Mouse (Mus musculus): ENCODE measurements around the gene Mapk1ip1l.
"Not testable (repeated sequence)": the region's sequence is repeated elsewhere in the genome, so short reads cannot be mapped to it uniquely, and the experiment has no call there.

Gene Mapk1ip1l

GRCm38 (mm10) chr14:47305933-47306332 lies 7.9 kb downstream of the Mapk1ip1l start:
- no peak for DNase-seq

GRCm38 (mm10) chr14:47307669-47308068 lies 9.6 kb downstream of the Mapk1ip1l start:
- no peak for DNase-seq

- no peak for DNase-seq
These were observed 11.0 kb downstream of the Mapk1ip1l start for GRCm38 (mm10) chr14:47309061-47309460.

GRCm38 (mm10) chr14:47310342-47311181 lies 12.5 kb downstream of the Mapk1ip1l start:
- DNase-seq, result no peak

GRCm38 (mm10) chr14:47319362-47319761 lies 21.3 kb downstream of the Mapk1ip1l start:
- DNase-seq, result no peak

GRCm38 (mm10) chr14:47321581-47321980 lies 23.5 kb downstream of the Mapk1ip1l start:
- DNase-seq, result not testable (repeated sequence)

- DNase-seq, result no peak
These were observed 28.1 kb downstream of the Mapk1ip1l start for GRCm38 (mm10) chr14:47325965-47326761.

GRCm38 (mm10) chr14:47327347-47327746 lies 29.3 kb downstream of the Mapk1ip1l start:
- no peak for DNase-seq

GRCm38 (mm10) chr14:47331920-47332319 lies 33.9 kb downstream of the Mapk1ip1l start:
- no peak for DNase-seq

GRCm38 (mm10) chr14:47334819-47335218 lies 36.8 kb downstream of the Mapk1ip1l start:
- DNase-seq, result peak; percentile 71 to 77

- DNase-seq, result no peak
These were observed 37.2 kb downstream of the Mapk1ip1l start for GRCm38 (mm10) chr14:47335300-47335699.

GRCm38 (mm10) chr14:47340231-47340925 lies 42.3 kb downstream of the Mapk1ip1l start:
- no peak for DNase-seq

- no peak for DNase-seq
These were observed 43.8 kb downstream of the Mapk1ip1l start for GRCm38 (mm10) chr14:47341811-47342291.

- no peak for DNase-seq
These were observed 48.6 kb downstream of the Mapk1ip1l start for GRCm38 (mm10) chr14:47346715-47347114.

- DNase-seq, result no peak
These were observed 52.9 kb downstream of the Mapk1ip1l start for GRCm38 (mm10) chr14:47350974-47351373.

GRCm38 (mm10) chr14:47352272-47352671 lies 54.2 kb downstream of the Mapk1ip1l start:
- DNase-seq, result no peak

GRCm38 (mm10) chr14:47353240-47353639 lies 55.2 kb downstream of the Mapk1ip1l start:
- no peak for DNase-seq

- DNase-seq, result peak; percentile 23 to 24
These were observed 56.1 kb downstream of the Mapk1ip1l start for GRCm38 (mm10) chr14:47354111-47354577.

GRCm38 (mm10) chr14:47354948-47355347 lies 56.9 kb downstream of the Mapk1ip1l start:
- no peak for DNase-seq

GRCm38 (mm10) chr14:47356622-47357021 lies 58.6 kb downstream of the Mapk1ip1l start:
- no peak for DNase-seq

GRCm38 (mm10) chr14:47359610-47360009 lies 61.5 kb downstream of the Mapk1ip1l start:
- peak; percentile 32 to 34 for DNase-seq

GRCm38 (mm10) chr14:47361418-47361817 lies 63.4 kb downstream of the Mapk1ip1l start:
- DNase-seq, result no peak

GRCm38 (mm10) chr14:47361899-47362298 lies 63.8 kb downstream of the Mapk1ip1l start:
- no peak for DNase-seq

Data from B cell, adult 2 months (primary cell).